Mouse (Mus musculus) embryonic fibroblast, embryonic 13.5 days (primary cell): ENCODE measurements at regions not wholly inside any gene's neighbourhood (a gene's known extent, or its start where the extent isn't known, plus 50 kb on each side); places are given as distances from the start of the nearest gene placed in this dataset.

Experiments
- CTCF ChIP-seq: IDR thresholded peaks from 2 replicates; pipeline ENCODE4 v1.5.1; 2011; ENCODE audit warnings: mild to moderate bottlenecking, control low read depth, low read length, moderate library complexity, borderline replicate concordance; ENCODE audit not compliant: insufficient read depth
- POLR2A ChIP-seq: IDR thresholded peaks from 2 replicates; pipeline ENCODE4 v1.6.1; 2011; ENCODE audit warnings: low read depth, mild to moderate bottlenecking, control low read depth, low read length, moderate library complexity

- no peak for TF ChIP-seq POLR2A
- TF ChIP-seq CTCF: no peak
These were observed 166.1 kb upstream of the Mpped2 start for GRCm38 (mm10) chr2:106527008-106527407.
